Mouse (Mus musculus) lung, embryonic 14.5 days (tissue): Measurements from ENCODE around the gene B230104I21Rik. TPM values are rescaled to one million over a fixed set of nuclear protein-coding genes. Genes with fewer than 3 reads are reported as not detected.
A peak's percentile ranks its signal among the peaks of the same experiment; 100 is the strongest.

Experiments
- ATAC-seq: fragments of 200-750 bp; cut with Nextera tagmentation; 2 replicates; pipeline ENCODE4 v1.8.0; 2017; ENCODE audit warnings: mild to moderate bottlenecking, moderate TSS enrichment, moderate library complexity; ENCODE audit not compliant: insufficient read depth
- DNase-seq: peaks from one replicate; pipeline ENCODE4 v3.0.0-alpha.2; 2015
- H3K27ac ChIP-seq: fragments of 300-500 bp; sonication (generic); 2 replicates; pipeline ENCODE4 v1.5.1; 2014; ENCODE audit warnings: low read depth, mild to moderate bottlenecking, moderate library complexity
- H3K27me3 ChIP-seq: fragments of 300-500 bp; sonication (generic); 2 replicates; pipeline ENCODE4 v1.6.1; 2014; ENCODE audit warnings: low read length, control low read depth; ENCODE audit not compliant: insufficient read depth
- H3K36me3 ChIP-seq: fragments of 300-500 bp; sonication (generic); 2 replicates; pipeline ENCODE4 v1.6.1; 2014; ENCODE audit warnings: control low read depth; ENCODE audit not compliant: insufficient read depth
- H3K4me1 ChIP-seq: fragments of 300-500 bp; sonication (generic); 2 replicates; pipeline ENCODE4 v1.6.1; 2014; ENCODE audit warnings: antibody characterized with exemption, control low read depth; ENCODE audit not compliant: insufficient read depth
- H3K4me2 ChIP-seq: fragments of 300-500 bp; sonication (generic); 2 replicates; pipeline ENCODE4 v1.6.1; 2014; ENCODE audit warnings: mild to moderate bottlenecking
- H3K4me3 ChIP-seq: fragments of 300-500 bp; sonication (generic); 2 replicates; pipeline ENCODE4 v1.5.1; 2014; ENCODE audit warnings: low read depth, low read length
- H3K9ac ChIP-seq: fragments of 300-500 bp; sonication (generic); 2 replicates; pipeline ENCODE4 v1.6.1; 2014
- H3K9me3 ChIP-seq: fragments of 300-500 bp; sonication (generic); 2 replicates; pipeline ENCODE4 v1.6.1; 2016; ENCODE audit warnings: low read depth, low read length, control low read depth
- CTCF ChIP-seq: IDR thresholded peaks from 2 replicates; pipeline ENCODE4 v1.5.1; 2016; ENCODE audit warnings: antibody characterized with exemption, low read depth
- WGBS: fragments of 180-500 bp; shearing (Covaris S2); extraction: QIAGEN DNeasy Blood & Tissue Kit; methylation state at CpG from one replicate; pipeline ENCODE4 v1.1.7; 2014; 5-methylcytosine and 5-hydroxymethylcytosine counted together
- polyA plus RNA-seq: library from polyadenylated mRNA; unstranded; fragments of >200 nt; fragmentation: Nextera tagmentation; extraction: Ambion mirVana; gene quantifications from 2 replicates; pipeline ENCODE4 v1.2.1, GENCODE M21; 2014

B230104I21Rik gene
- polyA plus RNA-seq, 1 experiment from 2014 or later, result not detected

GRCm38 (mm10) chr4:154378876-154379275 is 42.9 kb downstream of the B230104I21Rik start:
- no peak for TF ChIP-seq CTCF
- no peak overlapping the region for H3K9ac ChIP-seq
- WGBS, result 92% methylated on average over 2 of the region's 2 CpGs
- no peak overlapping the region for H3K4me3 ChIP-seq
- ATAC-seq, result no peak
- H3K4me1 ChIP-seq, result no peaks in the 10 kb centered on the region
- no peaks in the 10 kb centered on the region for H3K36me3 ChIP-seq
- no peaks in the 10 kb centered on the region for H3K9me3 ChIP-seq
- H3K27me3 ChIP-seq, result no peaks in the 10 kb centered on the region
- H3K27ac ChIP-seq, result no peak overlapping the region
- DNase-seq, result no peak
- no peak overlapping the region for H3K4me2 ChIP-seq

- DNase-seq, result peak; percentile 34
- Histone ChIP-seq H3K4me3 (no peak overlapping the region), H3K9me3 (no peaks in the 10 kb centered on the region), H3K27ac (0 out of 2 replicates have a peak overlapping the region, but pooled peaks have one; percentile 7), H3K9ac (no peak overlapping the region), H3K36me3 (no peaks in the 10 kb centered on the region), H3K4me2 (no peak overlapping the region), H3K4me1 (peaks cover 15% of the 10 kb centered on the region; the same call in 1 of the 2 replicates), H3K27me3 (no peaks in the 10 kb centered on the region)
- 45% methylated on average over 8 of the region's 8 CpGs for WGBS
- ATAC-seq, result peak; percentile 48
- TF ChIP-seq CTCF, result no peak
These were observed 49.3 kb downstream of the B230104I21Rik start for GRCm38 (mm10) chr4:154385208-154385607.

DNA sequence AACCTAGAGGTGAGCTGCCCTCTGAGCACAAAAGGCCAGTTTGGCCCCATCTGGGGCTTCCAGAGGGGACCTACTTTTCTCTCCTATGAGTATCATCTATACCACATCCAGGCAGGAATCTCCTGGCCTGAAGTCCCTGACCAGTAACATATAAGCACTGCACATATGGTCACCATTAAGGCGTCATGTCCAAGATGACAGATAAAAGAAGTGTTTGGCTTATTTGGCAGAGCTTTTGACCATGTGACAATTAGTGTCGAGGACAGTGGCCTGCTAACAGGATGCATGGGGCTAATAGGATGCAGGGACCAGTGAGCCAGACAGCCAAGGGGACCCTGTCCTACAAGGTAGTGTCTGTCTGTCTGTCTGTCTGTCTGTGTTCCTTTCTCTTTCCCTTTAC is 50.0 kb downstream of the B230104I21Rik start:
- ATAC-seq, result peak; percentile 29; the same call in 1 of the 2 replicates
- no peak overlapping the region for H3K27ac ChIP-seq
- 32% methylated on average over 2 of the region's 2 CpGs for WGBS

GRCm38 (mm10) chr4:154386810-154387209 is 50.9 kb downstream of the B230104I21Rik start:
- Histone ChIP-seq H3K27me3 (no peaks in the 10 kb centered on the region), H3K9me3 (no peaks in the 10 kb centered on the region), H3K9ac (peak overlapping the region; percentile 31; the same call in 1 of the 2 replicates), H3K27ac (peak overlapping the region; percentile 27; the same call in 1 of the 2 replicates), H3K36me3 (no peaks in the 10 kb centered on the region), H3K4me2 (no peak overlapping the region), H3K4me3 (no peak overlapping the region), H3K4me1 (peaks cover 24% of the 10 kb centered on the region)
- no peak for ATAC-seq
- no peak for TF ChIP-seq CTCF
- WGBS, result 23% methylated on average over 8 of the region's 8 CpGs
- no peak for DNase-seq

More for the DNA sequence above, 50.0 kb downstream of the B230104I21Rik start:
- Histone ChIP-seq H3K4me2 (no peak overlapping the region), H3K27me3 (no peaks in the 10 kb centered on the region), H3K9ac (no peak overlapping the region), H3K4me1 (peaks cover 22% of the 10 kb centered on the region), H3K9me3 (no peaks in the 10 kb centered on the region), H3K4me3 (no peak overlapping the region), H3K36me3 (no peaks in the 10 kb centered on the region)
- peak; percentile 62 for DNase-seq
- no peak for TF ChIP-seq CTCF

DNA sequence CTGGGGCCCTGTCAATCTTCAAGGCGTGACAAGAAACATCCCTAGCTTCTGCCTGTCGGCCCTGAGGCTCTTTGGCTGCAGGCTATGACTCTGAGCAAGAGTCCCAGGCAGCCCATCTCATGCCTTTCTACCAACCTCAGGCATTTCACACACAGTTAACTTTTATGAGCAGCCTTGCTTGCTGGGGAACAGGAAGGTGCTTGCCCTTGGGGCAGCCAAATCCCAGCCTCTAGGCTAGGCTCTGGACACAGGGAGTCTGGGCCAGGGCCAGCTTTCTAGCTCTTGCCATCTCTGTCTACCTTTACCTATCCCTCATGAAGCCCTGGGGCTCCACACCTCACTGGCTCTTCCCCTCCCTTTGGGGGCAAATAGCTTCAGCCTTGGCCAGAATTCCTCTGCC is 53.7 kb downstream of the B230104I21Rik start:
- TF ChIP-seq CTCF, result no peak
- H3K4me1 ChIP-seq, result peaks cover 24% of the 10 kb centered on the region

DNA sequence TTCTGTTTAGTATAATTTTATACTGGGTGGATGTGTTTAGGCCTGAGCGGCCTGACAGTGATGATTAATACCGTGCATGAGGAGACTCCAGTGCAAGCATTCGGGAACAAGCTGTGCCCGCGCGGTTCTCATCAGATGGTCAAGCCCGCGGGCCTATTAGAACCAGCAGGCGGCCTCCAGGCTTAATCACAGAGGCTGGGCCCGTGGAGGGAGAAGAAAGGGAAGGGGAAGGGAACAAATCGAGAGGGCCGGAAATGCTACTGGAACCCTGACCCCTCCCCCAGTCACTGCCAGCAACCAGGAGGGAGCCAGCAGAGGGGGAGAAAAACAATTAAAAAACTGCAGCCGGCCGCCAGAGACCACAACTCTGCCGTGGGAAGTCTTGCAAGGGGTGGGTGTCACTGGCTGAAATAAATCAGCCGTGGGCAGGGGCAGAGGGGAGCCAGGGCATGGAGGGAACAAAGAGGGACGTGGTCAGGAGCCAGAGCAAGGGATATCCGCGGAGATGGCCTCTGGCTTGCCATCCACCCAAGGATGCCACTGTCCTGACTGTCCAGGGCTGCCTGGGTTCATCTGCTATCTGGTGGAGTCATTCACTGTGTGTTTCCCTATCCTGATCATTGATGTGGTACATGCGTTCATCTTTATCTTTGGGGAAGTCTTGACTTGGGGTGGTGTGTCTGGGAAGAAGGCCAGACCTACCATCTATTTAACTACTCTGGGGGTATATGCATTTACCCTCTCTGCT is 54.6 kb downstream of the B230104I21Rik start:
- Histone ChIP-seq H3K4me1 (peaks cover 23% of the 10 kb centered on the region), H3K4me3 (no peak overlapping the region), H3K27me3 (no peaks in the 10 kb centered on the region), H3K36me3 (no peaks in the 10 kb centered on the region), H3K9ac (peak overlapping the region; percentile 26), H3K4me2 (peak overlapping the region; percentile 31; the same call in 1 of the 2 replicates), H3K27ac (peak overlapping the region; percentile 67), H3K9me3 (no peaks in the 10 kb centered on the region)
- peak; percentile 76 for DNase-seq
- 16% methylated on average over 20 of the region's 20 CpGs for WGBS
- ATAC-seq, result peak; percentile 61
- 0 out of 2 replicates have a peak, but pooled peaks have one; percentile 14 for TF ChIP-seq CTCF

More for the DNA sequence above, 53.7 kb downstream of the B230104I21Rik start:
- Histone ChIP-seq H3K9me3 (no peaks in the 10 kb centered on the region), H3K4me3 (no peak overlapping the region), H3K36me3 (no peaks in the 10 kb centered on the region), H3K27me3 (no peaks in the 10 kb centered on the region), H3K4me2 (no peak overlapping the region), H3K27ac (peak overlapping the region; percentile 67; the same call in 1 of the 2 replicates), H3K9ac (no peak overlapping the region)
- DNase-seq (no peak), ATAC-seq (no peak)
- 82% methylated on average over 2 of the region's 2 CpGs for WGBS

DNA sequence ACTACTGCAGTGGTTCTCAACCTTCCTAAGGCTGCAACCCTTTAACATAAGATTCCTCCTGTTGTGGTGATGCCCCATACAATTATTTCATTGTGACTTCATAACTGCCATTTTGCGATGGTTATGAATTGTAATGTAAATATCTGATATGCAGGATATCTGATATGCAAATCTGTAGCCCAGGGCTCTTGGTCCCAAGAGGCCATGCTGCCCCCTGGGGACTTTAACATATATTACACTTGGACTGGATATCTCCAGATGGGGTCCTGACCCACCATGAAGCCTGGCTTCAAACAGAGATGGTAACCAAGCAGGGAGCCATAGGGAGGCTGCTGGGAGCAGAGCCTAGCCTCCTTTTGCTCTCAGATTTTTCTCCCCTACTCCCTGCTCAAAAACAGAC is 56.7 kb downstream of the B230104I21Rik start:
- Histone ChIP-seq H3K27ac (no peak overlapping the region), H3K9ac (no peak overlapping the region), H3K9me3 (no peaks in the 10 kb centered on the region), H3K4me3 (no peak overlapping the region), H3K36me3 (no peaks in the 10 kb centered on the region), H3K4me2 (no peak overlapping the region), H3K27me3 (no peaks in the 10 kb centered on the region), H3K4me1 (peaks cover 13% of the 10 kb centered on the region)
- DNase-seq, result peak; percentile 58
- TF ChIP-seq CTCF, result peak; percentile 57
- ATAC-seq, result no peak
- WGBS, result 43% methylated on average over 1 of the region's 1 CpGs
